Mouse (Mus musculus) megakaryocyte progenitor cell, adult 5-6 weeks (primary cell): Measurements from ENCODE around the gene Usp48. TPM values are rescaled to one million over a fixed set of nuclear protein-coding genes. Genes with fewer than 3 reads are reported as not detected.

Experiments used
- ATAC-seq: replicated peaks from 2 replicates; pipeline ENCODE4 v1.8.0; 2016; ENCODE audit warnings: mild to moderate bottlenecking, moderate TSS enrichment, inconsistent platforms; ENCODE audit not compliant: poor library complexity
- total RNA-seq, 2 experiments: library from RNA; stranded (forward) in 1 of 2; stranded (reverse) in 1 of 2; fragments of 157-497, 149-512 nt in 1 of 2; fragments of 200-1000 nt in 1 of 2; gene quantifications; 2 replicates each; pipeline versions ENCODE4 v1.2.3 to v1.2.4; 2015 to 2017

Usp48 gene
- total RNA-seq, 2 experiments from 2014 or later, result 96.8 to 107 TPM

- ATAC-seq, result peak; percentile 58
Measured at GRCm38 (mm10) chr4:137682961-137683453, 89.5 kb downstream of the Usp48 start.

GRCm38 (mm10) chr4:137684830-137685343, 91.3 kb downstream of the Usp48 start:
- no peak for ATAC-seq

- no peak for ATAC-seq
Measured at GRCm38 (mm10) chr4:137686303-137686702, 92.7 kb downstream of the Usp48 start.

GRCm38 (mm10) chr4:137687234-137687825, 93.8 kb downstream of the Usp48 start:
- ATAC-seq, result no peak

- no peak for ATAC-seq
Measured at GRCm38 (mm10) chr4:137692107-137692902, 98.8 kb downstream of the Usp48 start.

GRCm38 (mm10) chr4:137695300-137695699, 101.7 kb downstream of the Usp48 start:
- ATAC-seq, result no peak

GRCm38 (mm10) chr4:137695900-137696299, 102.3 kb downstream of the Usp48 start:
- ATAC-seq, result no peak; the same call in 1 of the 2 replicates

GRCm38 (mm10) chr4:137697156-137697885, 103.8 kb downstream of the Usp48 start:
- ATAC-seq, result no peak

- no peak for ATAC-seq
Measured at GRCm38 (mm10) chr4:137698076-137698985, 104.8 kb downstream of the Usp48 start.

- ATAC-seq, result no peak
Measured at GRCm38 (mm10) chr4:137699264-137700211, 106.0 kb downstream of the Usp48 start.

- no peak for ATAC-seq
Measured at GRCm38 (mm10) chr4:137700960-137701359, 107.4 kb downstream of the Usp48 start.

- ATAC-seq, result no peak
Measured at GRCm38 (mm10) chr4:137703077-137703476, 109.5 kb downstream of the Usp48 start.

GRCm38 (mm10) chr4:137704561-137704960, 111.0 kb downstream of the Usp48 start:
- ATAC-seq, result no peak

GRCm38 (mm10) chr4:137705379-137705778, 111.8 kb downstream of the Usp48 start:
- ATAC-seq, result no peak

- ATAC-seq, result no peak
Measured at GRCm38 (mm10) chr4:137706510-137706909, 113.0 kb downstream of the Usp48 start.

- ATAC-seq, result peak; percentile 91
Measured at GRCm38 (mm10) chr4:137707216-137707990, 113.8 kb downstream of the Usp48 start.
